Mouse (Mus musculus) right cerebral cortex, postnatal 14 days (tissue): Measurements from ENCODE around the gene 1700024G13Rik.
"Not testable (repeated sequence)": the region's sequence is repeated elsewhere in the genome, so short reads cannot be mapped to it uniquely, and the experiment has no call there.

ENCODE experiments used
- DNase-seq: peaks from one replicate; pipeline ENCODE4 v3.0.0; 2022

Gene 1700024G13Rik

DNA sequence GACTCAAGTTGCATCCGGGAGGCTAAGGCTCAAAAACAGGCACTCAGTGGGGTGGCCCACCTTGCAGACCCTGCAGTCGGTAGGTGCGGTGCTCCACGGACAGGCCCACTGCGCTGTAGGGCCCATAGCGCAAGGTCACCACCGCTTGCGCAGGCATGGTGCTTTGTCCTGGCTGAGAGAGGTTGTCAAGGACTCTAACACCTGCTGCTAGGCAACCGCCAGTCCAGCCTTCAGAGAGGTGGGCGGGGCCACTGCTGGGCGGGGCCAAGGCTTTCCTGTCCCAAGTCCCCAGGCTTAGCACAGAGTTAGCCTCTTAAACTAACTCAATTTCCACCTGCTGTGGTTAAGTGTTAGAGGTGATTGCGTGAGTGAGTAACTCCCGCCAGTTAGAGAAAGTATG lies at the start of gene 1700024G13Rik:
1700024G13Rik (minus strand) TSS at position 196 of the 400 bp plus-strand sequence.
- no peak for DNase-seq

DNA sequence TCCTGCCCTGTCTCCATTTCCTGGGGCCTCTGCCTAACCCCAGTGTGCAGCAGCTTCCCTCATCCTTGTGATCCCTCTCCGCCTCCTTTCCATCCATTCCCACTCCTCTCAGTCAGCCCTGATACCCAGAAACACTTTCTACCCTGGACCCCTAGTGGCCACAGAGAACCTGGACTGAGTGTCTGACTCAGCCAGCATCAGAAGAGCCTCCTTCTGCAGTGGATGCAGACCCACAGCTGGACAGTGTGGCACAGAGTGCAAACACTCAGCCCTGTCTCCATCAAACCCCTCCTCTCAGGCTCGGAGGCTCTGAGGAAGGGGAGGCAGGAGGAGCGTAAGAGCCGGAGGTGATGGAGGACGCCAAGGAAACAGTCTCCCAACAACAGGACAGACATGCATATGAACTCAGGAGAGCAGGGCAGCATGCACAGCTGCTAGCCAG lies 49.2 kb upstream of the 1700024G13Rik start:
- no peak for DNase-seq

DNA sequence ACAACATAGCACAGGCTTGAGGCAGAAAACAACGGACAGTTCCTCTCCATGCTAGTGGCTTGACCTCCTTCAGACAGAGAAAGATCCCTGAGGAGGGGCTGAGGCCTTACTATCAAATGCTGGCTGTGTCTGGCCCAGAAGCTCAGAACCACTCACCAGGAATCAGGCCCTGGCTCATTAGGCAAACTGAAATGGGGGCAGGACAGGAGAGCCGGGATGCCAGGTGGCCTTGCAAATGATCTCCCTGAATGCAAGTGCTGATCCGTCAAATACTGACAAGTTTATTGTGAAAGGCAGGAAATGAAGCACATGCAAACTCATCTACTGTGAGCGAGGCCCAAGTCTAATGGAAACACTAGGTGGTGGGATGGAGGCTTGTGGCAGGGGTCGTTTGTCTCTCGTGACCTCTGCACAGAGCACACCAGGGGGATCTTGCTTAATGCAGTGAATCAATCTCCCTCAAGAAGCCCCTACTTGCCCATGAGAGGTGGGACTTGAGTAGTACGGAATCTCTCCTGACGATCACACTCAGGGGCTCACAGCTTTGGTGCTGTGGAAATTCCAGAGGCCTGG lies 40.9 kb upstream of the 1700024G13Rik start:
- no peak for DNase-seq

DNA sequence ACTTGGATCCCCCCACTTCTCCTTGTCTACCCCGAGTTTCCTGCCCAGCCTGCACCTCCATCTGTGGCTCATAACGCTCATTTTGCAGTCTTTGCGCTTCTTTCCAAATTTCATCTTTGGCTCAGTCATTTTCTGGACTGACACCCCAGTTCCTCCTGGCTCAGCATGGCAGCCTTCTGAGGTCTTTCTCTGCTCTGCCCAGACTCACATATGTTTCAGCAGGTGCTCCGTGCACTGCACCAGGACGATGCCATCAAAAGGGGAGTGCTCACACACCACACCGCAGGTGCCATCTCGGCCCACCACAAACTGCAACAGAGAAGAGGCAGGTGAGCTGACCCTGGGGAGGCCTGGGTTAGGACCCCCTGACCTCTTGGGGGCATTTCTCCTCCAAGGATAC lies 35.8 kb upstream of the 1700024G13Rik start:
- no peak for DNase-seq

DNA sequence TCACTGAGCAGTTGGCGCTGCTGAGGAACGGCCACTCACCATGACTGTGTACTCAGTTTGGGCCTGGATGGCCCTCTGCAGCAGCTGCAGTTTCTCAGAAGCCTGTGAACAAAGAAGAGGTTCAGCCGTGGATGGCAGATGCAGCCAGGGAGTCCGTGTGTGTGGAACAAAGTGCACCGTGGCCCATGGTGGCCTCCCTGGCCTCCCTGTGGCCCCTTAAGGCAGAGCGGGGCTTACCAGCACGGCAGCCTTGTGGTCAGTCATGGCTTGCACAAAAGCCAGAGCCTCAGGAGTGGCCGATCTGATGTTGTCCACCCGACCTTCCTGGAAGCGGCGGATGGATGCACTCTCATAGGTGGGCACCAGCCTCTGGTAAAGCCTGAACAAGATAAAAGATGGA lies 30.6 kb upstream of the 1700024G13Rik start:
- no peak for DNase-seq

DNA sequence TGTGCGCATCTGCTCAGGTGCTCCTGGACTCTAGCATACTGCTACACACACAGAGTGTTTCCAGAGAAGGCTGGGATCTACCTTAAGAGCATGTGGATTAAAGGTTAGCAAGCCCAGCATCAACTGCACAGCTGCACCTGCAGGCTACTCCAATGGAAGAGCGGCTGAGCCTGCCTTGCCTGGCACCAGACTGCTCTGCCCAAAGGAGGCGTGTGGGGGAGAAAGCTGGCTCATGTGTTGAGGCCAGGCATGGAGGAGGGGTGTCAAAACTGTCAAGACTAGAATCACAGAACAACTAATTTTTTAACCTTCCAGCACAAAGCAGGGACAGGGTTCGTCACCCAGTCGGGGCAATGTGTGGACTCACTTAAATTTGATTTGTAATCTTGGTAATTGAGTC lies 23.9 kb upstream of the 1700024G13Rik start:
- no peak for DNase-seq

DNA sequence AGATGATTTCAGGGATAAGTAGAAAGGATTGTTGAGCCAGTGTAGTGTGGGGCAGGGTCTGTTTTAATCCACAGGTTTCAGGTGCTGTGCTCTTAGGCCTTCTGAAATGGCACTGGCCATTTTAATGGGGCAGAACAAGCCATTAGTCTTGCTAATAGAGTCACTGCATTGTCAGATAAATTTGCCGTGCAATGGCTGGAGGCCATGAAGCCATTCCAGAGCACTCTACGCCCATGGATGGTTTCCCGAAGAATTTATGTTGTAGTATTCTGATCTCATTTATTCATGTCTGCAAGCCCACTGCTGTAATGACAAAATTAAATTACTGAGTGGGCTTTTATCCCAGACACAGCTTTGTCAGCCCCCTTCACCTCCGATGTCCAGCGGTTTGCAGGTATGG lies 21.9 kb upstream of the 1700024G13Rik start:
- DNase-seq, result no peak

DNA sequence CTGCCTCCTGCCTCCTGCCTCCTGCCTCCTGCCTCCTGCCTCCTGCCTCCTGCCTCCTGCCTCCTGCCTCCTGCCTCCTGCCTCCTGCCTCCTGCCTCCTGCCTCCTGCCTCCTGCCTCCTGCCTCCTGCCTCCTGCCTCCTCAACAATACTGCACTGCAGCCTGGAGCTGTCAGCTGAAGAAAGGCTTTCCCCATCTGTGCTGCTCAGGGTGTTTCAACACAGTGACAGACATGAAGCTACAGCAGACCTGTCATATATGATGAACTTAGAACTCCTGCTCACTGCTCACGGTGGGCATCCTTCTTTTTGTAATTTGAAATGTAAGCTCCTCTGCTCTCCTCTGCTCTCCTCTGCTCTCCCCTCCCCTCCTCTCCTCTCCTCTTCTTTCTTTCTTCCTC lies 17.2 kb upstream of the 1700024G13Rik start:
- not testable (repeated sequence) for DNase-seq

DNA sequence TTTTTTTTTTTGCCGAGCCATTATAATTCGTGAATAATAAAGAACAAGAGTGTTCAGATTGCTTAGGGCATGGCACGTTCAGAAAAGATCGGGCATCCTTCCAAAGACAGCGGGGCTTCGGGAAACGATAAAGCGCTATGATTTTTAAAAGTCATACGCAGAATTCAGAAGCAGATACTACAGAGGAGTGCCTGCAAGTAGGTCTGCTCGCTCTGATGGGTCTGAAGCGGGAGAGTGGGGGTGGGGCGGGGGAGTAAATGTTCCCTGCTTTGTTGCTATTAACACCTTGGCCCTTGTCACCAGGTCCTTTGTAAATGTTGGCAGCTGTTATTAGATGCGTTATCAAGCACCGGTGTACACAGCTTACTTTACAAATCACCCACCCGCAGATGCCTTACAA lies 6.6 kb downstream of the 1700024G13Rik start:
- peak; percentile 7 for DNase-seq

DNA sequence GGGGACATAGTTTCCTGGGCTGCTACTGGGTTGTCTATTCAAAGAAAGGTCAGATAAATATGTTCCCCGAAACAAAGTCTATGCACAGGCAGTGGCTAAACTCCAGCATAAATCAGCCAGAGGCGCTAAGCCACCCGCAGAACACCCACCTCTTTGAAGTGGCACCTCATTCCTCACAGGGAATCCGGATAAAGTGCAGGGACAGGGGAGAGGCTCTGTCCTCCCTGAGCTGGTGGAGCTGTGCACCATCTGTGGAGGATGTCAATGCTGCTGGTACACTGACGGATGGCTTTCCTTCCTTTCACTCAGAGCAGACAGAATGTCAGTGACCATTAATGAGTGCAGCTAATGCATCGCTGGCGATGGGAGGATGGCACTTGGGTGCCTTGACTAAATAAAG lies 7.1 kb downstream of the 1700024G13Rik start:
- DNase-seq, result no peak

DNA sequence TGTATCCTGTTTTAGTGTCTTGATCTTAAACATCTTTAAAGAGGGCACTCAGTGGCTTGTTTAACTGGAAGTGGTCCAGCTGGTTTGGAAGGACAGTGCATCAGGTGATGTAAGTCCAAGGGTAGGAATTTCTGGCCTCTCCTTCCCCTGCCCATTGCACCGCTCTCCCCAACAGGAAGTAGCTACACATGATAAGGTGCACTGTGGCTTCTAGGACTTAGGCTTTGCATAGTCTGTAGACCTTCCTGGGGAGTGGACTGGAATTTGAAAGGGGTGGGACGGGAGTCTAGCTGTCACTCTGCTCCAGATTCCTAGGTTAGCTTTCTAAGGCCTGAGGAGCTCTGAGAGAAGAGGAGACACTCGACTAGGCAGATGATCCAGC lies 8.1 kb downstream of the 1700024G13Rik start:
- DNase-seq, result no peak

DNA sequence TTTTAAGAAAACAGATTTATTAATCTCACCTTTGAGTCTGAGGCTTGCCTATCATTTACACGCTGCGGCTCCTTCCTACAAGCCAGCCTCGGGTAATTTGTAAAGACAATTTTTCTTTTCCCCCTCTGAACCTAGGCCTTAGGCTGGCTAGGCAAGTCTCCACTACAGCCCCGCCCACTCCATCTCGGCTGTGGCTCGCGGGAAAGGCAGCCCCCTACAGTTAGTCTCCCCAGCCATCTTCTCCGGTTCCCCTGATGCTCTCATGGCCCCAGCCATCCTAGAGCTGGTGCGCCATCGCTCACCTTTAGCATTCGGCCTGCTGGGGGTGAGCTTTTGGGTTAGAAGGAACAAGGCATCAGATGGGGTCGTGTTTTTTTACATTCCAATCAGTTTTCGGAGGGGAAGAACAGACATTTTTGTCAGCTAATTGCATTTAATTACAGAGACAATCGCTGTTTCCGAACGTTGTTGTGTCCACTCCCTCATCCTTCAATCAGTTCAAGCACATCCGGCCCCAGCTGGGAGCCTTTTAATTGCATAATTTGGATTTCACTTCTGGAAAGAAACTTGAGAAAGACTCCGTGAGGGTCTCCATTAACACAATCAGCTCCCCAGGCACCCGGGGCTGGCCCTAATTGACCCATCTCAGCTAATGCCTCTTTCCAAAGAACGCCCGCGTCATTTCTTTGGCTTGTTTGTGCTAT lies 8.6 kb downstream of the 1700024G13Rik start:
- DNase-seq, result no peak

DNA sequence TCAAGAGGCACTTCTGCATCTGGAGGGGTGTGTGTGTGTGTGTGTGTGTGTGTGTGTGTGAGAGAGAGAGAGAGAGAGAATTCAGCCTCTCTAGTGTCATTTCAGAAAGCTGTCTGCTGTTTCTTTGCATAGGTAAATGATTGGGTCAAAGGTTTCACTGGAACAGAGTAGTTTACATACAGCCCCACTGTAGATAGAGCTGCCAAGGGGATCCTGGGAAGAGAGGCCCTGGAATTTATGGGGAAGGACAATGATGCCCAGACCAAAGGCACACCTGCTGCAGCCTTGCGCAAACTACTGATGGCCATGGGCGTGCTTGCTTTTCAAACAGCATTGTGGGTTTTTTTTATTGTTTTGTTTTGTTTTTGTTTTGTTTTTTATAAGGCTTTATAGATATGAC lies 15.7 kb downstream of the 1700024G13Rik start:
- DNase-seq, result no peak

DNA sequence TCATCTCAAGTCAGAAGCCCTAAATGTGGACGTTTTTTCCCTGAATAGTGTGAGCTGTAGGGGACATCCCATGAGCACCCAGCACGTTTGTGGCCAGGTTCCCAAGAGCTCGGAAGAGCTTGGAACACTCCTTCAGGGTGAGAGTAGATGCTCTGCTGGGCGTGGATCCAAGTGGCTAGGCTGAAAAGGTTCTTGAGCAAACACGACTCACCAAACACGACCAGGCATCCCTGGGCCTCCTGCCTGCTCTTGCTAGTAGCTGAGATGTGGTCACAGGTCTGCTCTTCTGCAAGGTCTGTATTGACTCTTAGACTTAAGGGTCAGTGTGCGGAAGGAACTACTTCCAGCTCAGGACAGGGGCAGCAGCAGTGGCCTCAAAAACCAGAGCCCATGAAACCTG lies 18.4 kb downstream of the 1700024G13Rik start:
- DNase-seq, result no peak

DNA sequence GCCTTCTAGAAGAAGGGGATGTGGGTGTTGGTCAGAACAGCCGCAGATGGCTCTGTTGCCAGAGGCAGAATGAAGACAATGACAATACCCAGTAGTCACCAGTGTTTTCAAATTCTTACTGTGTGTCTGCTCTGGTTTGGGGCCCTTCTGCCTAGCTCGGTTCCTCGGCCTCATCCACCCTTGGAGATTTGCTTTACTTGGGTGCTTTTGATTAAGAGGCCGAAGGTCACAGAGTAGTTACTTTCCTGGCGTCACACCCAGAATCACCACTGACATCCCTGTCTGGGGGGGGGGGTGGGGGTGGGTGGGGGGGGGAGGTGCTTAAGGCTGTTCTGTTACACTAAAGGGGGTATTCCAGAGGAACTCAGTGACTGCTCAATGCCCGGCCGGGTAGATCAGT lies 23.8 kb downstream of the 1700024G13Rik start:
- no peak for DNase-seq

DNA sequence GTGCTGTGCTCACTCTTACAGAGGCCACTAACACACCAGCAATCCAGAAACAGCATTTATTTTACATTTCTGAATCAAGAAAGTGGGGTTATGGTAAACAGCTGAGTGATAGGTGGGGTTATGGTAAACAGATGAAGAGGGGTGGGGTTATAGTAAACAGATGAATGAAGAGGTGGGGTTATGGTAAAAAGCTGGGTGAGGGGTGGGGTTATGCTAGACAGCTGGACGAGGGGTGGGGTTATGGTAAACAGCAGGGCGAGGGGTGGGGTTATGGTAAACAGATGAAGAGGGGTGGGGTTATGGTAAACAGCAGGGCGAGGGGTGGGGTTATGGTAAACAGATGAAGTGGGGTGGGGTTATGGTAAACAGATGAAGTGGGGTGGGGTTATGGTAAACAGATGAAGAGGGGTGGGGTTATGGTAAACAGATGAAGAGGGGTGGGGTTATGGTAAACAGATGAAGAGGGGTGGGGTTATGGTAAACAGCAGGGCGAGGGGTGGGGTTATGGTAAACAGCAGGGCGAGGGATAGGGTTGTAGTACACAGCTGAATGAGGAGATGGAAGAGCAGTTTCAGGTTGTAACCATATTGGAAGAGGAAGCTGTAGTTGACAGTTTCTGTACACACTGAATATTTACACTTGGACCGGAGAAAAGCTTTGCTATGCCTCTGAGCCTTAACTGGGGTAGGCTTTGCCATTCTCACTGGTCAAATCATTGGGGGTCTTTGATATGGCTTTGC lies 36.8 kb downstream of the 1700024G13Rik start:
- not testable (repeated sequence) for DNase-seq

DNA sequence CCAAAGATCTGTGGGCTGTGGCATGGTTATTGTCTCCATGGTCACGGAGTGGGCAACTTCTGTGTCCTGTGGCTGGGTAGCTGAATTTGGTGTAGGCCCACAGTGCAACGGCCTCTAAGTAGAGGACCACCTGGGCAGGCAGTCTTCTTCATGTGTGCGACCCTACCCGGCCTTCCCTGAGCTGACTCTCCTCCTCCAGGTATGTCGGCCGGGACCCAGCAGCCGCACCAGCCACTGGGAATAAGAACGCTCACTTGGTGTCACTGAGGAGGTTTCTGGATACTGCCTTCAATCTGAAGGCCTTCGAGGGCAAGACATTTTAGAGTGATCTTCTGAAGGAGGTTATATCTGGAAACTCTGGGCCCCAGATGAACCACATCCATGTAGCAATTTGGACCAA lies 40.9 kb downstream of the 1700024G13Rik start:
- DNase-seq, result no peak

DNA sequence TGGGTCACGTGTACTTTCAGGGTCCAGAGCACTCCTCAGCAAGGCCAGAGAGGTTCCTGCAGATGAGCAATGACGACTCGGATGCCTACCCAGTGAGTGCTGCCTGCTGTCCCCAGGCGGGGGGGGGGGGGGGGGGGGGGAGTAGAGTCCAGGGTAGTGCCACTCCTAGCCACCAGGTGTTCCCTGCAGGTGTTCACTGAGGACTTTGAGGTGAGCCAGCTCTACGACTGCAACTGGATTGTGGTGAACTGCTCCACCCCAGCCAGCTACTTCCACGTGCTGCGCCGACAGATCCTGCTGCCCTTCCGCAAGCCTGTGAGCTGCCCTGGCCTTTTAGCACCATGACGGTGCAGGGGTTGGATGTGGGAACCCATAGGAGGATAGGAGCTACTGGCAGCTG lies 43.5 kb downstream of the 1700024G13Rik start:
- no peak for DNase-seq

DNA sequence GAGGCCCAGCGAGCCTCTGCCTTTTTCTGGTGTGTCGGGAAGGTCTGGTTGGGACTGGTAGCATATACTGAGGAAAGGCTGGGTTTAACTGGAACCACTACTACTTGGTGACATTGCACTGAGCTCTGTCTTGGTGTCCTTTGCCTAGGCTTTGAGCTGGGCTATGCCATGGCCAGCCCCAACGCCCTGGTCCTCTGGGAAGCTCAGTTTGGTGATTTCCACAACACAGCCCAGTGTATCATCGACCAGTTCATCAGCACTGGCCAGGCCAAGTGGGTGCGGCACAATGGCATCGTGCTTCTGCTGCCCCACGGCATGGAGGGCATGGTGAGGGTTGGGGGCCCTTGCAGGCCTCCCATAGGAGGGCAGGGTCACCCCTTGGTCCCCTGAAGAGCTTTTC lies 44.0 kb downstream of the 1700024G13Rik start:
- DNase-seq, result no peak

DNA sequence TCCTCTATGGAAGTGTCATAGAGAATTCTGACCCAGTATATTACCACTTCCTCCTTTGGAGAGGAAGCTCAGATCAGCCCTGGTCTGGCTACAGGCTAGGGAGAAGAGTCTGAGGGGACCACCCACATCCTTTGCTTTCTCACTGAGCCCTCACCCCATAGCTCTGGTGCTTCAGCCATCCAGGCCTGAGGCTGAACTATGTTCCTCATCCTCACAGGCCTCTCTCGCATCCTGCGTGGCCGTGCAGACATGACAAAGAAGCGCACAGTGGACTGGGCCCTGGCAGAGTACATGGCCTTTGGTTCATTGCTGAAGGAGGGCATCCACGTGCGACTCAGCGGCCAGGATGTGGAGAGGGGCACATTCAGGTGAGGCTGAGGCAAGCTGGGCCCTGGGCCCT lies 46.4 kb downstream of the 1700024G13Rik start:
- no peak for DNase-seq

DNA sequence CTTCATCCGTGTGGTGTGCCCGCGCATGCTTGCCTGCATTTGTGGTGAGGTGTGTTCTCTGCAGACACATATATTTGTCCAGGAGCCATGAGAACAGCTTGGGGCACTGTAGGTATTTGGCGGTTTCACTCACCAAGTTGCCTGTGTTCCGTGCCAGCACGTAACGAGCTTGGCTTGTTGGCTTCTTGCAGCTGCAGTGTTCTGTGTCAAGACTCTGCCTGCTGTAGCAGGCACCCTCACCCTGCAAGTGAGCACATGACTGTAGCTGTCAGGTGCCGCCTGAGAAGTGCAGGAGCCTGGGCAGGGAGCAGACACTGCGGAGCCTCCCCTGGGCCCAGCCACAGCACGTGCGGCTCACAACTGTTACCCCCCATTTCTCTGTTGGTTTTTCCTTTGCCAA lies 51.6 kb downstream of the 1700024G13Rik start:
- no peak for DNase-seq

DNA sequence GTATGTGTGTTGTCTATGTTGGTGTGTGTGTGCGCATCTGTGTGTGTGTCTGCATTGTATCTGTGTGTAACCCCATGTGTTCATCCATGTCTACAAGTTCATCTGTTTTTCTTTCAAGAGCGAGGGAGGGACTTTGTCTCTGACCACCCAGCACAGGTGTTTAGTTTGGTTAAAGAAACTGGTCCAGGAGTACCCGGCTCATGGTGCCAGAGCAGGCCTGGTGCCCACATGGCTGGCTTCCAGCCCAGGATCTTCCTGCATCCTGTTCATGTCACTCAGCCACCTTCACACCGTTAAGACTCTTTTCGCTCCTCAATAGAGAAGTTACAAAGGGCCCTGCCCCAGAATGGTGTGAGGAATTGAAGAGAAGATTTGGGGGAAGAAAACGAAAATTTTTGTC lies 52.2 kb downstream of the 1700024G13Rik start:
- no peak for DNase-seq

DNA sequence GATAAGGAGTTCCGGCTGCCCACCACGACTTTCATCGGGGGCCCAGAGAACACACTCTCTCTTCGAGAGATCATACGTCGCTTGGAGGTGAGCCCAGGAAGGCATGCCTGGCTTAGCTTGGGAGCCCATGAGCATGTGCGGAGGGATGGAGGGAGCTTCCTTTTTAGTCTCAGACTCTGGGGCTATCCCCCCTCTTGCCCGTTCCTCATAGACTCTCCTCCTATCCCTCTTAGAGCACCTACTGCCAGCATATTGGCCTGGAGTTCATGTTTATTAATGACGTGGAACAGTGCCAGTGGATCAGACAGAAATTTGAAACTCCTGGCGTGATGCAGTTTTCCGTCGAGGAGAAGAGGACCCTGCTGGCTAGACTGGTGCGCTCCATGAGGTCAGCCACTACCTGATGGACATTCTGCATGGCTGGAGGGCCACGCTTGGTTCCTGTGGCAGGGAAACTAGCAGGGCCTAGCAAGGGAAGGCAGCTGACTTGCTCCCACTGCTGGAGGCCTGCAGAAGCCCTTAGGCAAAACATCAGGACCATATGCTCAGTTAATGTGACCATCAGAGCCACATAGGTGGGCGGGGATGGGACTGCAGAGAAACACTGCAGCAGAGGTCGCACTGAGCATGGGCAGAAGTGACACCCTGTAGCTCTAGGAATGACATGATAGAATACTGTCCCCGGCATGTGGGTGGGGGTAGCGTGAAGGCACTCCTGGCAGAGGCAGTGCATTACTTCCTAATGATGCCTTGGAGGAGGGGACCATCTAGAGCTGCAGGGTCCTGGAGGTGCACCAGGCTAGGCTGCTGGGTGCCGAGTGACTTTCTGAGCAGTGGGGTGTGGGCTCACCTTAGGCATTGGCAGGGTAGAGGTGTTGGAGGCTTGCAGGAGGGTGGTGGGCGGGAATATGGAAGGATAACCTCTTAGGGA lies 55.4 kb downstream of the 1700024G13Rik start:
- no peak for DNase-seq
